Mouse (Mus musculus) induced T-regulatory cell, adult 2 months (primary cell): Measurements from ENCODE around the gene Map2k4.

ENCODE experiments used
- DNase-seq: peaks from one replicate; pipeline ENCODE4 v3.0.0-alpha.2; 2012; ENCODE audit warnings: low read depth

The Map2k4 gene

GRCm38 (mm10) chr11:65706176-65706575 lies 81.9 kb downstream of the Map2k4 start:
- no peak for DNase-seq

- DNase-seq, result no peak
Observed at GRCm38 (mm10) chr11:65704861-65705260, 83.2 kb downstream of the Map2k4 start.

DNA sequence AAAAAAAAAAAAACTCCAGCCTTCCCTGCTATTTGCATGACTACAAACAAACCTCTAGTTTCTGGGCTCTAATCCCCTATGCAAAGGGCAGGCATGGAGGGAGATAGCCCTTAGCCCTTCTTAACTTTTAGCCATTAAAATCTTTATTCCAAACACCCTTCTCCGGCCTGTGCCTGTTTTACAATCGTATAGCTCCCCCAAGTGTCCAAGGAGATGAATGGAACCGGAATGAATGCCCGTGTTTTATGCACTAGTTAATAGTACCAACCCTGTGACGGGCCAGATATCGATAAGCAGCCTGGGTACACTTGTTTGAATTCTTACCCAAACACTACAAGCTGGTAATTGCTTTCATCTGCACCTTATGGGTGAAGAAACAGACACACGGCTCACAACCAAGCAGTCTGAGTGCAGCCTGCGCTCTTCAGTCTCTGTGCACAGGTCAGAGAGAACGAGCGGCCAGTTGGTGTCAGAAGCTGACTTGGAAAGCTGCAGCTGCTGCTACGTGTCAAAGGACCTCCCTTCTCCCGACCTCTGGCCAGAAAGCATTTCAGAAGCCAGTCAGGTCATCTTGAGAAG lies 109.2 kb downstream of the Map2k4 start:
- DNase-seq, result peak; percentile 11

- DNase-seq, result no peak
Observed at GRCm38 (mm10) chr11:65667348-65667969, 120.6 kb downstream of the Map2k4 start.

GRCm38 (mm10) chr11:65664903-65665302 lies 123.2 kb downstream of the Map2k4 start:
- DNase-seq, result no peak

GRCm38 (mm10) chr11:65661790-65662522 lies 126.1 kb downstream of the Map2k4 start:
- DNase-seq, result no peak

GRCm38 (mm10) chr11:65653932-65654331 lies 134.2 kb downstream of the Map2k4 start:
- no peak for DNase-seq

DNA sequence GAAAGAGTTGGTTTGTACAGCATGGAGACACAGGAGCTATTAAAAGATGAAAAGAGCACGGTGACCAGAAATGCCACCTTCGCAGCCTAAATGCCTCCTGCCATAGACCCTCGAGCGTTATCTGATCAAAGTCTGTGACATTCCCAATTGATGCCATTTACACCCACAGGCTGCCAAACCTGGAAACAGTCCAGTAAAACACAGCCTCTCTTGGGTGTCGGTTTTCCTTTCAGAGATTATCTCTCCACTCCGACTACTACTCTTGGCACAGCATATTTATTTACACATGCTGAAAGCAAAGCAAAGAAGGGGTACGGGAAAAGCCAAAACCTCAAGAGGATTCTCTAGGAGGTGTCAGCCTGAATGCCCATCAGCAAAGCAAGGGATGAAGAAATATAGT lies 136.7 kb downstream of the Map2k4 start:
- DNase-seq, result no peak

DNA sequence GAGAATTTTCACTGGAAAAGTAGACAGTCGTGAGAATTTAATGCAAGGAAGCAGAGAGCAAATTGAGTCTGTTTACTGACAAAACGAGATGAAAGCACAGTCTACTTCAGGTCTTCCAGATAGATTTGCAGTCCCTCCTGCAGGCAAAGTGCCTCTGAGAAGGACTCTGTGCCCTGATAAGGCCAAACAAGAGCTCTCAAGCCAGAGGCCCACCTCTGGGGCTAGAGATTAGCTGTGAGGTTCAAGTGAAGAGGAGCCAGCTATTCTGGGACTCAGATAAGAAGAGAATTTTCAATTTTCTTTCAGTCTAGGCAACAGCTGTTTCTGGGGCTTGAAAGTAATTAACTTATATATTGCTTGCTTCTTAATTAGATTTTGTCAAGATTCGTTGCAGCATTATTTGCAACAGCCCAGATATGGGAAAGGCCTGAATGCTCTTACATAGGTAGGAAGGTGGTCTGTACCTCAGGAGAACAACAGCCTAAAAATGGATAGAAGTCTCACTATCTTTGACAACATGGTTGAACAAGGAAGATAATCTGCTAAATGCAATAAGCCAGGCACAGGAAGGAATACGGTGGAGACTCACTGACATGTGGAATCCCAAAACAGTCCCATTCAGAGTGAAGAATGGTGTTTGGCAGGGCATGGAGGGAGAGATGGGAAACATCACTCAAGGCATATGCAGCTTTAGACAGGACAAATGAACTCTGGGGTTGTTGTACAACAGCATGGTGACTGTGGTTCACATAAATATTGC lies 138.0 kb downstream of the Map2k4 start:
- DNase-seq, result no peak

GRCm38 (mm10) chr11:65649469-65649868 lies 138.6 kb downstream of the Map2k4 start:
- no peak for DNase-seq

- DNase-seq, result no peak
Observed at GRCm38 (mm10) chr11:65646314-65646713, 141.8 kb downstream of the Map2k4 start.

DNA sequence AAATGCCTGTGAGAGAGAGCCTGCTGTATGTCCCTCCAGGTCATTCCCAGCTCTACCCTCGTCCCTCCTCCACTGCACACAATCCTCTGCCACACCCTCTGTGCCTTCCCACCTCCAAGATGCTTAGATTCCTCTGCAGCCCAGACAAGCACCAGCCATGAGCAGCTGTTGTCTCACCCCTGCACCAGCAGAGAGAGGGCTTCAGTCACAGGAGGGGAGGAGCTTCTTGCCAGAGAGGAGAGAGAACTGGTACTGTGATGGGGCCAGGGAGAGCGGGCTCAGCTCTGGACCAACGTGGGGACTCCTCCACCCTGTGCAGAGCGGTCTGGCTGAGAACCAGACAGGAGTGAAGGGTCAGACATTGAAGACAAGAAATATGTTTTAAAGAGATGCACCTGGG lies 143.6 kb downstream of the Map2k4 start:
- DNase-seq, result no peak

DNA sequence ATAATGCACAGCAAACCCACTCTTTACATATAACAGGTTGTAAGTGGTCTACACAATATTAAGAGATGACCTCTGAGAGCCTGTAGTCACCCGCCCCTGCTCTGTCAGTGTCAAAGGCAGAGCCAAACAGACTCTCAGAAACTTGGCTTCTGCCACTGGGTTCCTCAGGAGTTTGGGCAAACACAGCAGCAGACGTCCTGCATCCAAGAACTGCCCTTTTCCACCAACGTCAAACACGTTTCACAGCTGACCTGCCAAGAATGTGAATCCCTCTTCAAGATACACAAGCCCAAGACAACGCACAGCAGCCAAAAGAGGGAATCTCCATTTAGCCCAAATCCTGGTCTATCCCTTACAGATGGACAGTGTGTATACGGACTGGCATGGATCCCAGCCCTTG lies 147.8 kb downstream of the Map2k4 start:
- no peak for DNase-seq
